Mouse (Mus musculus) frontal cortex, adult 2 months (tissue): ENCODE data around the gene Gpr182. TPM values are rescaled to one million over a fixed set of nuclear protein-coding genes. Genes with fewer than 3 reads are reported as not detected.

ENCODE experiments used
- DNase-seq, 2 experiments: peaks; one replicate each; pipeline ENCODE4 v3.0.0; 2022; ENCODE audit warnings: low spot score in 1 of 2; ENCODE audit errors: extremely low spot score in 1 of 2
- polyA plus RNA-seq: library from polyadenylated mRNA; depleted of rRNA; stranded (reverse); fragments of >200 nt; gene quantifications from 2 replicates; pipeline ENCODE4 v1.2.3, GENCODE M21; 2012; rRNA removed

Gene Gpr182
- polyA plus RNA-seq, 1 experiment, result 1.9 TPM

- DNase-seq, result no peak
Measured at GRCm38 (mm10) chr10:127703299-127703698, 48.2 kb downstream of the Gpr182 start.

GRCm38 (mm10) chr10:127698966-127699365 lies 52.6 kb downstream of the Gpr182 start:
- DNase-seq, result no peak

Other genes starting within 250 kb of the Gpr182 start
- gene Ndufa4l2, start 236.8 kb downstream of the Gpr182 start, polyA plus RNA-seq, result 10.3 and 10.8 TPM in 2 replicates
- 45.3 and 46.6 TPM in 2 replicates for gene Shmt2, start 229.3 kb downstream of the Gpr182 start, polyA plus RNA-seq
- 9.3 and 12.1 TPM in 2 replicates for gene Nxph4, start 217.2 kb downstream of the Gpr182 start, polyA plus RNA-seq
- gene Lrp1, start 130.6 kb downstream of the Gpr182 start, polyA plus RNA-seq, result 279 and 283 TPM in 2 replicates
- 11.0 and 11.9 TPM in 2 replicates for gene Stat6, start 108.7 kb downstream of the Gpr182 start, polyA plus RNA-seq
- 4.5 and 4.8 TPM in 2 replicates for gene Nemp1, start 84.8 kb downstream of the Gpr182 start, polyA plus RNA-seq
- gene Nab2, start 83.2 kb downstream of the Gpr182 start, polyA plus RNA-seq, result 38.2 and 46.1 TPM in 2 replicates
- 1.4 and 1.5 TPM in 2 replicates for gene Myo1a, start 46.6 kb downstream of the Gpr182 start, polyA plus RNA-seq
- gene Tac2, start 27.3 kb downstream of the Gpr182 start, polyA plus RNA-seq, result 34.9 and 38.9 TPM in 2 replicates
- gene Zbtb39, start 12.2 kb downstream of the Gpr182 start, polyA plus RNA-seq, result 6.0 and 6.1 TPM in 2 replicates
- gene Rdh1, start 8.0 kb upstream of the Gpr182 start, polyA plus RNA-seq, result 0.11 and 0.18 TPM in 2 replicates
- 0.17 and 0.40 TPM in 2 replicates for gene Rdh16f1, start 8.1 kb upstream of the Gpr182 start, polyA plus RNA-seq
- gene Rdh9, start 24.7 kb upstream of the Gpr182 start, polyA plus RNA-seq, result 0.90 TPM in 2 replicates
- gene Rdh16, start 49.4 kb upstream of the Gpr182 start, polyA plus RNA-seq, result 0.26 and 0.32 TPM in 2 replicates
- gene Rdh19, start 98.2 kb upstream of the Gpr182 start, polyA plus RNA-seq, result not detected in 2 replicates
- gene Rdh16f2, start 114.7 kb upstream of the Gpr182 start, polyA plus RNA-seq, result 0.15 TPM in 1 of 2 replicates, not detected in the other
- not detected in 2 replicates for gene Rdh7, start 137.1 kb upstream of the Gpr182 start, polyA plus RNA-seq
- gene Sdr9c7, start 146.8 kb upstream of the Gpr182 start, polyA plus RNA-seq, result 0.11 and 0.16 TPM in 2 replicates